Mouse (Mus musculus) MEL (cell line): ENCODE measurements at regions not wholly inside any gene's neighbourhood (a gene's known extent, or its start where the extent isn't known, plus 50 kb on each side); places are given as distances from the start of the nearest gene placed in this dataset.

Experiments used
- DNase-seq: peaks from one replicate; pipeline ENCODE4 v3.0.0; 2011; ENCODE audit warnings: low read depth, low spot score
- H3K27ac ChIP-seq: 2 replicates; pipeline ENCODE4 v1.5.1; 2012; ENCODE audit warnings: low read depth, mild to moderate bottlenecking, control low read depth, low read length, moderate library complexity; ENCODE audit not compliant: control insufficient read depth
- H3K27me3 ChIP-seq, 2 experiments: fragments of 150-350 bp in 1 of 2; sonication (generic) in 1 of 2; 2 replicates each; pipeline ENCODE4 v1.6.1; 2012; ENCODE audit warnings: low read length in 2 of 2, mild to moderate bottlenecking in 2 of 2, improper control_type of control experiment in 1 of 2, moderate library complexity in 1 of 2; ENCODE audit not compliant: insufficient read depth in 2 of 2, control insufficient read depth in 1 of 2
- H3K36me3 ChIP-seq, 2 experiments: 2 replicates each; pipeline ENCODE4 v1.6.1; 2012 to 2014; ENCODE audit warnings: low read length in 2 of 2, improper control_type of control experiment in 1 of 2, inconsistent platforms in 1 of 2, mild to moderate bottlenecking in 1 of 2; ENCODE audit not compliant: insufficient read depth in 2 of 2, control insufficient read depth in 1 of 2
- H3K4me1 ChIP-seq, 2 experiments: fragments of 150-350 bp in 1 of 2; sonication (generic) in 1 of 2; 2 replicates each; pipeline ENCODE4 v1.6.1; 2012; ENCODE audit warnings: low read length in 2 of 2, improper control_type of control experiment in 1 of 2, mild to moderate bottlenecking in 1 of 2; ENCODE audit not compliant: insufficient read depth in 2 of 2, control insufficient read depth in 1 of 2
- H3K4me3 ChIP-seq, 2 experiments: fragments of 150-350 bp in 1 of 2; sonication (generic) in 1 of 2; 2 replicates each; pipeline ENCODE4 v1.5.1; 2012; ENCODE audit warnings: low read depth in 2 of 2, low read length in 2 of 2, mild to moderate bottlenecking in 2 of 2, moderate library complexity in 2 of 2, control low read depth in 1 of 2, improper control_type of control experiment in 1 of 2; ENCODE audit not compliant: control insufficient read depth in 1 of 2, insufficient read depth in 1 of 2
- H3K79me2 ChIP-seq: 2 replicates; pipeline ENCODE4 v1.6.1; 2012; ENCODE audit warnings: mild to moderate bottlenecking, low read length, moderate library complexity; ENCODE audit not compliant: control insufficient read depth, poor library complexity, insufficient read depth
- H3K9ac ChIP-seq: 2 replicates; pipeline ENCODE4 v1.6.1; 2012; ENCODE audit warnings: low read depth, mild to moderate bottlenecking, control low read depth, low read length, moderate library complexity; ENCODE audit not compliant: control insufficient read depth, poor library complexity, severe bottlenecking
- H3K9me3 ChIP-seq: fragments of 150-350 bp; sonication (generic); replicated peaks from 2 replicates; pipeline ENCODE4 v1.6.1; 2012; ENCODE audit warnings: mild to moderate bottlenecking, low read length, improper control_type of control experiment, moderate library complexity; ENCODE audit not compliant: insufficient read depth
- BHLHE40 ChIP-seq: IDR thresholded peaks from 2 replicates; pipeline ENCODE4 v1.6.1; 2012; ENCODE audit warnings: low read depth, mild to moderate bottlenecking, inconsistent platforms, low read length, improper control_type of control experiment, borderline replicate concordance
- CHD2 ChIP-seq: IDR thresholded peaks from 2 replicates; pipeline ENCODE4 v1.6.1; 2011; ENCODE audit warnings: low read length, improper control_type of control experiment
- E2F4 ChIP-seq: IDR thresholded peaks from 2 replicates; pipeline ENCODE4 v1.6.1; 2011; ENCODE audit warnings: low read depth, low read length, improper control_type of control experiment, borderline replicate concordance
- EP300 ChIP-seq, 2 experiments: IDR thresholded peaks; 2 replicates each; pipeline ENCODE4 v1.6.1; 2011; ENCODE audit warnings: improper control_type of control experiment in 2 of 2, low read length in 2 of 2, low read depth in 1 of 2, mild to moderate bottlenecking in 1 of 2
- GATA1 ChIP-seq: IDR thresholded peaks from 2 replicates; pipeline ENCODE4 v1.6.1; 2011; ENCODE audit warnings: low read depth, low read length, improper control_type of control experiment
- HCFC1 ChIP-seq: IDR thresholded peaks from 2 replicates; pipeline ENCODE4 v1.6.1; 2012; ENCODE audit warnings: low read depth, mild to moderate bottlenecking, inconsistent platforms, low read length, improper control_type of control experiment, moderate library complexity
- MAZ ChIP-seq: IDR thresholded peaks from 2 replicates; pipeline ENCODE4 v1.6.1; 2012; ENCODE audit warnings: low read depth, mild to moderate bottlenecking, inconsistent platforms, low read length, improper control_type of control experiment
- MEF2A ChIP-seq: IDR thresholded peaks from 2 replicates; pipeline ENCODE4 v1.6.1; 2014; ENCODE audit warnings: low read depth, mild to moderate bottlenecking, inconsistent platforms, low read length, improper control_type of control experiment; ENCODE audit not compliant: poor library complexity, insufficient replicate concordance, severe bottlenecking; ENCODE audit errors: extremely low read depth
- MYC ChIP-seq: IDR thresholded peaks from 2 replicates; pipeline ENCODE4 v1.6.1; 2011; ENCODE audit warnings: low read depth, mild to moderate bottlenecking, low read length, improper control_type of control experiment, moderate library complexity
- NELFE ChIP-seq: IDR thresholded peaks from 2 replicates; pipeline ENCODE4 v1.6.1; 2011; ENCODE audit warnings: low read depth, low read length, improper control_type of control experiment
- SIN3A ChIP-seq: IDR thresholded peaks from 2 replicates; pipeline ENCODE4 v1.6.1; 2012; ENCODE audit warnings: low read length, improper control_type of control experiment, inconsistent platforms
- SMC3 ChIP-seq: IDR thresholded peaks from 2 replicates; pipeline ENCODE4 v1.6.1; 2011; ENCODE audit warnings: low read depth, low read length, improper control_type of control experiment
- TBP ChIP-seq: IDR thresholded peaks from 2 replicates; pipeline ENCODE4 v1.8.0; 2011; ENCODE audit warnings: low read depth, low read length, improper control_type of control experiment
- TCF12 ChIP-seq: IDR thresholded peaks from 2 replicates; pipeline ENCODE4 v1.6.1; 2014; ENCODE audit warnings: low read depth, mild to moderate bottlenecking, inconsistent platforms, low read length, improper control_type of control experiment, moderate library complexity
- USF1 ChIP-seq: IDR thresholded peaks from 2 replicates; pipeline ENCODE4 v1.6.1; 2014; ENCODE audit warnings: low read depth, mild to moderate bottlenecking, inconsistent platforms, low read length, improper control_type of control experiment, moderate library complexity
- USF2 ChIP-seq, 2 experiments: IDR thresholded peaks; 2 replicates each; pipeline ENCODE4 v1.6.1; 2011 to 2012; ENCODE audit warnings: improper control_type of control experiment in 2 of 2, low read length in 2 of 2, borderline replicate concordance in 1 of 2, inconsistent platforms in 1 of 2, low read depth in 1 of 2, mild to moderate bottlenecking in 1 of 2; ENCODE audit not compliant: insufficient read depth in 1 of 2
- ZC3H11A ChIP-seq: IDR thresholded peaks from 2 replicates; pipeline ENCODE4 v1.6.1; 2012; ENCODE audit warnings: low read depth, mild to moderate bottlenecking, inconsistent platforms, low read length, improper control_type of control experiment
- ZKSCAN1 ChIP-seq: IDR thresholded peaks from 2 replicates; pipeline ENCODE4 v1.6.1; 2012; ENCODE audit warnings: low read depth, mild to moderate bottlenecking, inconsistent platforms, low read length, improper control_type of control experiment, moderate library complexity
- ZMIZ1 ChIP-seq: IDR thresholded peaks from 2 replicates; pipeline ENCODE4 v1.6.1; 2012; ENCODE audit warnings: low read depth, mild to moderate bottlenecking, inconsistent platforms, low read length, improper control_type of control experiment, moderate library complexity

GRCm38 (mm10) chr2:147267901-147268300 lies 73.9 kb upstream of the Nkx2-2 start:
- Histone ChIP-seq H3K36me3 (no peaks in the 10 kb centered on the region), H3K9ac (no peak overlapping the region), H3K4me3 (no peak overlapping the region), H3K27ac (no peak overlapping the region), H3K79me2 (no peaks in the 10 kb centered on the region), H3K27me3 (no peaks in the 10 kb centered on the region), H3K4me1 (no peaks in the 10 kb centered on the region), H3K9me3 (no peaks in the 10 kb centered on the region)
- DNase-seq = no peak
- no peak for TF ChIP-seq E2F4
- no peak for TF ChIP-seq SMC3
- TF ChIP-seq ZC3H11A = no peak
- TF ChIP-seq MYC = no peak
- no peak for TF ChIP-seq TCF12
- TF ChIP-seq MEF2A = no peak
- TF ChIP-seq ZMIZ1 = no peak
- no peak for TF ChIP-seq TBP
- no peak for TF ChIP-seq HCFC1
- TF ChIP-seq MAZ = no peak
- no peak for TF ChIP-seq NELFE
- no peak for TF ChIP-seq USF2 (IDR thresholded peaks at IDR 0.05; ENCODE audit: borderline replicate concordance in 1 of 2, insufficient read depth in 1 of 2, low read depth in 1 of 2, low read length in 2 of 2)
- no peak for TF ChIP-seq CHD2
- no peak for TF ChIP-seq USF1
- TF ChIP-seq ZKSCAN1 = no peak
- TF ChIP-seq EP300 (IDR thresholded peaks at IDR 0.05; ENCODE audit: low read depth in 1 of 2, low read length in 2 of 2) = no peak
- no peak for TF ChIP-seq BHLHE40
- no peak for TF ChIP-seq GATA1
- no peak for TF ChIP-seq SIN3A

- H3K9me3 ChIP-seq = no peaks in the 10 kb centered on the region
Measured at GRCm38 (mm10) chr2:147267257-147267656, 73.2 kb upstream of the Nkx2-2 start.

More at GRCm38 (mm10) chr2:147267257-147267656, 73.2 kb upstream of the Nkx2-2 start:
- no peaks in the 10 kb centered on the region for H3K79me2 ChIP-seq
- no peak for TF ChIP-seq CHD2
- TF ChIP-seq, all 39 proteins: peak for 0
- DNase-seq = no peak
- Histone ChIP-seq H3K36me3 (no peaks in the 10 kb centered on the region), H3K27me3 (no peaks in the 10 kb centered on the region), H3K27ac (no peak overlapping the region), H3K4me1 (no peaks in the 10 kb centered on the region), H3K4me3 (no peak overlapping the region), H3K9ac (no peak overlapping the region)
